Mouse (Mus musculus) liver, embryonic 14.5 days (tissue): ENCODE measurements around the gene Kiz. TPM values are rescaled to one million over a fixed set of nuclear protein-coding genes. Genes with fewer than 3 reads are reported as not detected.

Experiments
- ATAC-seq: fragments of 200-750 bp; cut with Nextera tagmentation; 2 replicates; pipeline ENCODE4 v1.8.0; 2017; ENCODE audit warnings: moderate number of reproducible peaks, mild to moderate bottlenecking, moderate library complexity; ENCODE audit not compliant: insufficient read depth
- DNase-seq, 3 experiments: peaks; one replicate each; pipeline ENCODE4 v3.0.0-alpha.2; 2012 to 2013; ENCODE audit warnings: low read depth in 3 of 3, low spot score in 3 of 3
- H3K27ac ChIP-seq: fragments of 300-500 bp; sonication (generic); 2 replicates; pipeline ENCODE4 v1.5.1; 2014; ENCODE audit warnings: moderate library complexity, mild to moderate bottlenecking, control low read depth, inconsistent platforms
- H3K27me3 ChIP-seq: fragments of 300-500 bp; sonication (generic); 2 replicates; pipeline ENCODE4 v1.6.1; 2014; ENCODE audit warnings: mild to moderate bottlenecking, low read length, moderate library complexity; ENCODE audit not compliant: control insufficient read depth, insufficient read depth
- H3K36me3 ChIP-seq: fragments of 300-500 bp; sonication (generic); replicated peaks from 2 replicates; pipeline ENCODE4 v1.6.1; 2014; ENCODE audit warnings: low read depth; ENCODE audit not compliant: control insufficient read depth, insufficient read depth
- H3K4me1 ChIP-seq, 2 experiments: fragments of 200-500 bp in 1 of 2; fragments of 300-500 bp in 1 of 2; sonication (generic) in 1 of 2; replicated peaks; 2 replicates each; pipeline ENCODE4 v1.6.1; 2012 to 2014; ENCODE audit warnings: antibody characterized with exemption in 1 of 2, inconsistent platforms in 1 of 2, low read length in 1 of 2; ENCODE audit not compliant: control insufficient read depth in 2 of 2, insufficient read depth in 2 of 2
- H3K4me2 ChIP-seq: fragments of 300-500 bp; sonication (generic); 2 replicates; pipeline ENCODE4 v1.6.1; 2014; ENCODE audit warnings: low read depth, mild to moderate bottlenecking, control low read depth, moderate library complexity
- H3K4me3 ChIP-seq, 2 experiments: fragments of 200-500 bp in 1 of 2; fragments of 300-500 bp in 1 of 2; sonication (generic) in 1 of 2; 2 replicates each; pipeline ENCODE4 v1.5.1; 2012 to 2014; ENCODE audit warnings: low read depth in 2 of 2, low read length in 2 of 2, mild to moderate bottlenecking in 2 of 2, control low read depth in 1 of 2, inconsistent platforms in 1 of 2, moderate library complexity in 1 of 2; ENCODE audit not compliant: insufficient read depth in 1 of 2
- H3K9ac ChIP-seq: fragments of 300-500 bp; sonication (generic); replicated peaks from 2 replicates; pipeline ENCODE4 v1.6.1; 2014; ENCODE audit warnings: mild to moderate bottlenecking, control low read depth, moderate library complexity
- H3K9me3 ChIP-seq: fragments of 300-500 bp; sonication (generic); 2 replicates; pipeline ENCODE4 v1.6.1; 2016; ENCODE audit warnings: low read length, mixed read lengths; ENCODE audit not compliant: control insufficient read depth
- CTCF ChIP-seq: IDR thresholded peaks from 2 replicates; pipeline ENCODE4 v1.5.1; 2016; ENCODE audit warnings: antibody characterized with exemption, low read depth, control low read depth
- EP300 ChIP-seq: IDR thresholded peaks from 2 replicates; pipeline ENCODE4 v1.6.1; 2016; ENCODE audit warnings: antibody characterized with exemption, low read depth
- WGBS: fragments of 180-500 bp; shearing (Covaris S2); extraction: QIAGEN DNeasy Blood & Tissue Kit; methylation state at CpG from one replicate; pipeline ENCODE4 v1.1.7; 2014; ENCODE audit not compliant: insufficient replicate concordance; 5-methylcytosine and 5-hydroxymethylcytosine counted together
- polyA plus RNA-seq, 2 experiments: library from polyadenylated mRNA; depleted of rRNA in 1 of 2; stranded (reverse) in 1 of 2; unstranded in 1 of 2; fragments of >200 nt; fragmentation: Nextera tagmentation in 1 of 2; extraction: Ambion mirVana in 1 of 2; gene quantifications; 2 replicates each; pipeline versions ENCODE4 v1.2.1 to v1.2.3; 2012 to 2014

The Kiz gene
- polyA plus RNA-seq, 2 experiments: 6.5 to 11.5 TPM

- H3K9me3 ChIP-seq: no peaks in the 10 kb centered on the region
- 74% methylated on average over 3 of the region's 3 CpGs for WGBS
- ATAC-seq: no peak
These were observed 60.4 kb downstream of the Kiz start for GRCm38 (mm10) chr2:146916085-146916484.

GRCm38 (mm10) chr2:146917770-146918169 lies 62.1 kb downstream of the Kiz start:
- no peak overlapping the region for H3K4me2 ChIP-seq
- WGBS: 57% methylated on average over 3 of the region's 3 CpGs
- ATAC-seq: no peak

More at GRCm38 (mm10) chr2:146916085-146916484, 60.4 kb downstream of the Kiz start:
- no peak overlapping the region for H3K4me3 ChIP-seq
- no peaks in the 10 kb centered on the region for H3K36me3 ChIP-seq
- no peak overlapping the region for H3K9ac ChIP-seq
- no peaks in the 10 kb centered on the region for H3K27me3 ChIP-seq
- no peak for TF ChIP-seq EP300
- TF ChIP-seq CTCF: no peak
- no peak for DNase-seq
- no peak overlapping the region for H3K27ac ChIP-seq
- H3K4me1 ChIP-seq: no peaks in the 10 kb centered on the region
- no peak overlapping the region for H3K4me2 ChIP-seq

GRCm38 (mm10) chr2:146920375-146921160 lies 64.9 kb downstream of the Kiz start:
- no peaks in the 10 kb centered on the region for H3K36me3 ChIP-seq
- WGBS: 42% methylated on average over 8 of the region's 8 CpGs
- no peak overlapping the region for H3K4me2 ChIP-seq
- ATAC-seq: no peak
- no peak overlapping the region for H3K4me3 ChIP-seq
- TF ChIP-seq CTCF (no peak), EP300 (no peak)
- no peak overlapping the region for H3K27ac ChIP-seq
- no peak for DNase-seq
- H3K27me3 ChIP-seq: no peaks in the 10 kb centered on the region
- H3K9me3 ChIP-seq: no peaks in the 10 kb centered on the region
- no peak overlapping the region for H3K9ac ChIP-seq
- H3K4me1 ChIP-seq: no peaks in the 10 kb centered on the region

More at GRCm38 (mm10) chr2:146917770-146918169, 62.1 kb downstream of the Kiz start:
- TF ChIP-seq CTCF: no peak
- H3K9me3 ChIP-seq: no peaks in the 10 kb centered on the region
- no peak overlapping the region for H3K4me3 ChIP-seq
- no peak overlapping the region for H3K9ac ChIP-seq
- no peaks in the 10 kb centered on the region for H3K36me3 ChIP-seq
- no peak overlapping the region for H3K27ac ChIP-seq
- no peaks in the 10 kb centered on the region for H3K27me3 ChIP-seq
- H3K4me1 ChIP-seq: no peaks in the 10 kb centered on the region
- no peak for DNase-seq

- Histone ChIP-seq H3K36me3 (no peaks in the 10 kb centered on the region), H3K4me2 (no peak overlapping the region), H3K9me3 (no peaks in the 10 kb centered on the region), H3K27ac (no peak overlapping the region), H3K27me3 (no peaks in the 10 kb centered on the region), H3K9ac (no peak overlapping the region), H3K4me1 (no peaks in the 10 kb centered on the region), H3K4me3 (no peak overlapping the region)
- no peak for ATAC-seq
- 71% methylated on average over 1 of the region's 1 CpGs for WGBS
- no peak for DNase-seq
- TF ChIP-seq EP300 (no peak), CTCF (no peak)
These were observed 69.6 kb downstream of the Kiz start for GRCm38 (mm10) chr2:146925296-146925695.

- H3K4me3 ChIP-seq: no peak overlapping the region
- no peak overlapping the region for H3K27ac ChIP-seq
- ATAC-seq (no peak), DNase-seq (no peak)
- no peaks in the 10 kb centered on the region for H3K36me3 ChIP-seq
- WGBS: 72% methylated on average over 4 of the region's 4 CpGs
- no peaks in the 10 kb centered on the region for H3K9me3 ChIP-seq
- H3K4me2 ChIP-seq: no peak overlapping the region
- no peak for TF ChIP-seq CTCF
- no peak for TF ChIP-seq EP300
- no peaks in the 10 kb centered on the region for H3K4me1 ChIP-seq
- no peak overlapping the region for H3K9ac ChIP-seq
- no peaks in the 10 kb centered on the region for H3K27me3 ChIP-seq
These were observed 70.2 kb downstream of the Kiz start for GRCm38 (mm10) chr2:146925846-146926245.
